Mouse (Mus musculus) urinary bladder, postnatal 25 days (tissue): Measurements from ENCODE around the gene 1700069L16Rik.
A peak's percentile ranks its signal among the peaks of the same experiment; 100 is the strongest.

Experiments used
- DNase-seq: peaks from one replicate; pipeline ENCODE4 v3.0.0; 2022; ENCODE audit warnings: low spot score

Gene 1700069L16Rik

GRCm38 (mm10) chr5:113724446-113724845, at the start of gene 1700069L16Rik:
1700069L16Rik (minus strand) TSS chr5:113724772.
- DNase-seq = peak; percentile 82

DNA sequence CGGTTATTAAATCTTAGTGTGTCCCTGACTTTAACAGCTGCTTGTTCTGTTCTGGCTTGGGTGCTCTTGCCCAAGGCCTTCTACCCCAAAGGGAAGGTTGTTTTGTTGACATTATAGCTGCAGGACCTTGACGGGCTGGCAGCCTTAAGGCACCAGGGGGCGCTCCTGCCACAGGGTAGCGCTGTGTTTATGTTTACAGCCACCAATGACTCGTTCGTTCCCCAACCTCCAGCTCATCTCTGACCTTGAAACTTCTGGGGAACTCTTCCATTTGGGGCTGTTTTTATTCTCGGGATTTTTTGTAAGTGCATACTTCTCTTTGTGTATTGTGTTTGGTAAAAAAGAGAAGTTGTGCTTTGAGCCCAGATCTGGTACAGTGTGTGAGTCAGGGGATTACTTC, 49.1 kb upstream of the 1700069L16Rik start:
- DNase-seq = peak; percentile 91

GRCm38 (mm10) chr5:113772905-113773519, 48.4 kb upstream of the 1700069L16Rik start:
- DNase-seq = no peak

DNA sequence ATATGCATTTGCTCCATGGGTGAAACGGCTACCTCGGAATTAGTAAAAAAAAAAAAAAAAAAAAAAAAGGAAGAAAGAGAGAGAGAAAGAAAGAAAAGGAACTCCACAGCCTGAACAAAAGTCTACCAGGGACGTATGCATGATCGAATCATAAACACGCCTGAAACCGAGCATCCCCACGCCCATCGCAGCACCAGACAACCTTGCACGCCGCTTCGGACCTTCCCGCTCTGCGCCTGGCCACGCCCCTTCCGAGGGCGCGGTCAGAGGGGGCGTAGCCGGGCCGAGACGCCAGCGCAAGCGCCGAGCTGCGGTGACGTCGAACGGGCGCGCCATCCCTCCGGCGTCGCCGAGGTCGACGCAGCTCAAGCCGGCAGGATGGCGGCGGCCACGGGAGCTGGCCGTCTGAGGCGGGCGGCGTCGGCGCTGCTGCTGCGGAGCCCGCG, 47.9 kb upstream of the 1700069L16Rik start, which contains the start of the genes Sart3 and Iscu:
TSS of gene Sart3 (minus strand) at position 61 of the 446 bp plus-strand sequence.
TSS of gene Iscu (plus strand) at position 299 of the 446 bp plus-strand sequence.
- DNase-seq = peak; percentile 96

- DNase-seq = peak; percentile 79
Measured at GRCm38 (mm10) chr5:113771213-113772162, 46.9 kb upstream of the 1700069L16Rik start.

- no peak for DNase-seq
Measured at GRCm38 (mm10) chr5:113768806-113769205, 44.2 kb upstream of the 1700069L16Rik start.

- DNase-seq = no peak
Measured at GRCm38 (mm10) chr5:113765641-113766526, 41.3 kb upstream of the 1700069L16Rik start.

GRCm38 (mm10) chr5:113764426-113764825, 39.9 kb upstream of the 1700069L16Rik start:
- DNase-seq = no peak

- no peak for DNase-seq
Measured at GRCm38 (mm10) chr5:113761585-113761984, 37.0 kb upstream of the 1700069L16Rik start.

- no peak for DNase-seq
Measured at GRCm38 (mm10) chr5:113755347-113756030, 30.9 kb upstream of the 1700069L16Rik start.

DNA sequence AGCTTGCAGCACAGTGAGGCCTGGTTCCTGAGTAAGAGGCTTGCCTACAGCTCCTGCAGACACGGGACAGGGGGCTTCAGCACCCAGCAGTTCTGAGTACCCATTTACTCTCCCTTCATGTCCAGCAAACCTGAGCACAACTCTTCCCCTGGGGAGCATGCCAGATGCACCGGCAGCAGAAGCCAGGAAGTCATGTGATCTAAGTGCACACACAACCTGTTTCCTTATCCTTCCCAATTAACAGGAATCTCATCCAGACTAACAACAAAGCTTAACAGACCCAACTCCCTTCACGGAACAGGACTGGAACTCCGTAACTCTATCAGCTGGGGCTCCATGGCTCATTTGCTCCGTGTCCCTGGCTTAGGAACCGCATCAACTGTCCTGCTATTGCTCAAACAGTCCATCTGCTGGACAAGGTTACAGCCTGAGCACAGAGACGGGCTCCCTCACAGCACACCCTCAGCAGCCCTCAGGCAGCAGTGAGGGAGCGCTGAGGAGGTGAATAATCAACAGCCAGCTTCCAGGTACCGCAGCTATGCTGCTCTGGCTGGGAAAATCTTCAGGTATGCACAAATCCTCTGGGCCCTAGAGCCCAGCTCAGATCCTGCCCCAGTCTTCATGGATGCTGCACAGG, 27.1 kb upstream of the 1700069L16Rik start:
- no peak for DNase-seq

DNA sequence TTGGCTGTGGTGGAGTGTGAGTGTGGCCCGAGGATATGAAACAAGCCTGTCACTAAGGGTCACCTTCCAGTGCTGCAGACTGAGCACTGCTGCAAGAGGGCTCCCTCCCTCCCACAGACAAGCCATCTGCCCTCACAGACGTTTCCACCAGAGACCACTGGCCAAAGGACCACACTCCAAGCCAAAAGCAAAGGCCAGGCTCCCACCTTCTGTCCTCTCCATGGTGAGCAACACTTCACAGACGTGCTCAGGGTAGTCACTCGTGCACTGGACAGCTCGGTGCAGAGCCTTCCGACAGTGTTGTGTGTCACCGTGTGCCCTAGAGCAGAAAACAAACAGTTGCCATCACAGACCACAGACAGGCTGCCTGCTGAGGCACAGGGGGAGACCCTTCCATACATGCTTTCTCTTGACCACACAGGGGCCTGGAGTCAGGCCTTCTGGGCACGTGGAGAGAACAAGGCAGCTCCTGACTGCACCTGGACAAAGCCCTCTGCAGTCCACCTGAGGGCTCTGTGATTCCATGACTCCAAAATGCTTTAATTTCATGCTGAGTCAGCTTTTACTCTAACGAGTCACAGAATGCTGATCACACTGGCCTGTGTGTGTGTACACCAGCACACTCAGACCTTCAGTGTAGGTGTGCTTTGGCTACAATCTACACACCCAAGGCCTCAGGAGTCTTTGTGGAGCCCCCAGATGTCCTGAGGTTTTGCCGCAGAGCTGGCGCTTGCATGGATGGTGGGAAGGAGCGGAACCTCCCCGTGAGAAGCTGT, 24.2 kb upstream of the 1700069L16Rik start:
- no peak for DNase-seq

- DNase-seq = no peak
Measured at GRCm38 (mm10) chr5:113747629-113748028, 23.1 kb upstream of the 1700069L16Rik start.

DNA sequence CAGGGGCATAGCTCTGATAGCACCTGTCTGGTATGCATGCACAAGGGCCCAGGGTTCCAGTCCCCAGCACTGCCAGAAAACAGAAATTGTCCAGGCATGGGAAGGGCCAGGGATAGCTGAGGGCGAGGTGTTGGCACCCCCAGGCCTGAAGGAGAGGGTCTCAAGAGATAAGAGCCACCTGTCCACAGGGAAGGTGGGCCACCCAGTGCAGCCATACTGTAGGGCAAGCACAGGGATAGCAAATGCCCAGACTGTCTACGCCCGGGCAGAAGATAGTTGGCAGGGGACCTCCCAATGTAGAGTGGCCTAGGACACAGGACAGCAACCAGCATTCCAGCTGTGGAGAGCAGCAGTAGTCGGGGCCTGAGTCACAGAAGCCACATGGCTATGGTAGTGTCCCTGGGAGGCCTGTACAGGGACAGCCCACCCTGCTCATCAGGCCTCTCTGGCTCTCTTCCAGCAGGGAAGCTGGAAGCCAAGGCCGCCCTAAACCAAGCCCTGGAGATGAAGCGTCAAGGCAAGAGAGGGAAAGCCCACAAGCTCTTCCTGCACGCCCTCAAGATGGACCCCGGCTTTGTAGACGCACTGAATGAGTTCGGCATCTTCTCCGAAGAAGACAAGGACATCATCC, 13.2 kb upstream of the 1700069L16Rik start:
- DNase-seq = no peak

DNA sequence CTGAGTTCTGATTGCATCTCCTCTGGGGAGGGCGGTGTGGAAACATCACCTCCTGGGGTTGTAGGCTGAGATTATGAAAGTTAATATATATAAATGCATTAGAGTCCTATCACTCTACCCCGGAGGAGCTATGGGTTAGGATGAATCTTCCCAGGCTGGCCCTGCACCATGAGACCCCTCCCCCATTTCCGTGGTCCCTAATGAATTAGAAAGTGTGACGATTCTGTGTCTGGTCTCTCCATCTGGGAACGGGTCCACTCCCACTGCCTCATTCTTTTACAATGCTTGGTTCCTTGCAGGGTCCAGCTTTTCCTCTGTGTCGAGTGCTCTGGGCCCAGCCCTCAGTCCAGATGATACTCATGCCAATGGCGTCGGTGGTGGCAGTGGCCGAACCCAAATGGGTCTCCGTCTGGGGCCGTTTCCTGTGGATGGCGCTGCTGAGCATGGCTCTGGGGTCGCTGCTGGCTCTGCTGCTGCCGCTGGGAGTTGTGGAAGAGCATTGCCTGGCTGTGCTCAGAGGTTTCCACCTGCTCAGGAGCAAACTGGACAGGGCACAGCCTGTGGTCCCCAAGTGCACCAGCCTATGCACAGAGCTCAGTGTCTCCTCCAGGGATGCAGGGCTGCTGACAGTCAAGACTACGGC, 12.1 kb upstream of the 1700069L16Rik start:
- no peak for DNase-seq

DNA sequence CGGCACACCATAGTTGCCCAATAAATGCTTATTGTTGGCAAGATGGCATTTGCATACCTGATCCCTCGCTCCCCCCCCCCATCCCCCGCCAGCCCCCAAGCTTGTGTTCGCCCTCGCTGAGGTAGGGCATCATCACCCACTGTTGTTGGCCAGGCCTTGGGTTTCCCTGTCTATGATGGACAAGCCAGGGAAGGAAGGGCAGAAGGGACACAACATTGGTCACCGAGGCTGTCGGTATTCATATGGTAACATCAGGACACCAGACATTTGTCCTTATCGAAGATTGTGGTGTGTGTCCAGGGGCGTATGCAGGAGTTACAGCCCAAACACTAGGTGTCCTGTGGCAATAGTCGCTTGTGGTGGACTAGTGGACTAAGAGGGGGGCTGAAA, 11.5 kb upstream of the 1700069L16Rik start:
- no peak for DNase-seq

DNA sequence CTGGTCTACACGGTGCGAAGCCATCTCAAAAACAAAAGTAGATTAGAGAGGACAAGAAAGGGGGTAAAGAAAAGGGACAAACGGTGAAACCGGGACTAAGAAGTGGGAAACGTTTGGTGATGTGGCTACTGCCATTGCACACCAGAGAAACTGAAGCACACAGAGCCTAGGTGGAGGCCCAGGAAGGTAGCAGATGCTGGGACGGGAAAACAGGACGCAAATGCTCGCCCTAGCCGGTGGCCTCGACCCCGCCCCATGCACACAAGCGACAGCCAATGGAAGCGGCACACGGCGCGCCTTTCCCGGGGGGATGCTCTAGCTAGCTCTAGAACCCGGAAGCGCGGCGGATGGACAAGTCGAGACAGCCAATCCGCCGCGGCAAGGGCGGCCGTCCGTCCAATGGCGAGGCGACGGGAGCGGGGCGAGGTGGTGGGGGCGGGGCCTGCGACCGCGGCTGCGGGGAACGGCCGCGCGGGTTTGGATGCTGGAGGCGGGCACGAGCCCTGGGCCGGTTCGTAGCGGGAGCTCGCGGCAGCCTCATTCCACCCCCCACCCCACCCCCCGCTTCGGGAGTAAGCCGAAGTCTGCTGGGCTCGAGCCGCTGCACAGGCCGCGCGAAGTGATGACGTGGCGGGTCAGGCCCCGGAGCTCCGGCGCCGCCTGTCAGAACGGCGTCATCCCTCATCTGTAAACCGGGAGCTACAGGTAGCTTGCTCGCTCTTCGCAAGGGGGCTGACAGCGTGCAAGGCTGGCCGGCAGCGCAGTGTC, 11.0 kb upstream of the 1700069L16Rik start, which contains the start of gene Ficd:
TSS of gene Ficd (plus strand) at position 459 of the 768 bp plus-strand sequence.
- DNase-seq = peak; percentile 85

GRCm38 (mm10) chr5:113735023-113735344, 10.4 kb upstream of the 1700069L16Rik start:
- DNase-seq = no peak
